Mouse (Mus musculus) liver, embryonic 12.5 days (tissue): ENCODE measurements around the gene Tbc1d8. TPM values are rescaled to one million over a fixed set of nuclear protein-coding genes. Genes with fewer than 3 reads are reported as not detected.

ENCODE experiments used
- ATAC-seq: fragments of 200-750 bp; cut with Nextera tagmentation; 2 replicates; pipeline ENCODE4 v1.8.0; 2017; ENCODE audit warnings: moderate number of reproducible peaks, mild to moderate bottlenecking, moderate library complexity
- H3K27ac ChIP-seq: fragments of 300-500 bp; sonication (generic); 2 replicates; pipeline ENCODE4 v1.5.1; 2016; ENCODE audit warnings: mild to moderate bottlenecking
- H3K27me3 ChIP-seq: fragments of 300-500 bp; sonication (generic); replicated peaks from 2 replicates; pipeline ENCODE4 v1.6.1; 2016; ENCODE audit warnings: mild to moderate bottlenecking, moderate library complexity
- H3K36me3 ChIP-seq: fragments of 300-500 bp; sonication (generic); 2 replicates; pipeline ENCODE4 v1.6.1; 2016; ENCODE audit warnings: mild to moderate bottlenecking, moderate library complexity
- H3K4me1 ChIP-seq: fragments of 300-500 bp; sonication (generic); 2 replicates; pipeline ENCODE4 v1.6.1; 2016
- H3K4me2 ChIP-seq: fragments of 300-500 bp; sonication (generic); 2 replicates; pipeline ENCODE4 v1.6.1; 2016; ENCODE audit warnings: mild to moderate bottlenecking, moderate library complexity
- H3K4me3 ChIP-seq: fragments of 300-500 bp; sonication (generic); 2 replicates; pipeline ENCODE4 v1.5.1; 2016; ENCODE audit warnings: mild to moderate bottlenecking, moderate library complexity
- H3K9ac ChIP-seq: fragments of 300-500 bp; sonication (generic); 2 replicates; pipeline ENCODE4 v1.6.1; 2016; ENCODE audit warnings: mild to moderate bottlenecking, moderate library complexity
- H3K9me3 ChIP-seq: fragments of 300-500 bp; sonication (generic); replicated peaks from 2 replicates; pipeline ENCODE4 v1.6.1; 2016; ENCODE audit warnings: mild to moderate bottlenecking, moderate library complexity
- WGBS: fragments of 180-500 bp; shearing (Covaris S2); methylation state at CpG from one replicate; pipeline ENCODE4 v1.1.7; 2016; ENCODE audit not compliant: insufficient replicate concordance; 5-methylcytosine and 5-hydroxymethylcytosine counted together
- polyA plus RNA-seq: library from polyadenylated mRNA; unstranded; fragments of >200 nt; fragmentation: Nextera tagmentation; extraction: Ambion mirVana; gene quantifications from 2 replicates; pipeline ENCODE4 v1.2.1, GENCODE M21; 2016

The Tbc1d8 gene
- polyA plus RNA-seq, 1 experiment from 2014 or later: 5.0 TPM

DNA sequence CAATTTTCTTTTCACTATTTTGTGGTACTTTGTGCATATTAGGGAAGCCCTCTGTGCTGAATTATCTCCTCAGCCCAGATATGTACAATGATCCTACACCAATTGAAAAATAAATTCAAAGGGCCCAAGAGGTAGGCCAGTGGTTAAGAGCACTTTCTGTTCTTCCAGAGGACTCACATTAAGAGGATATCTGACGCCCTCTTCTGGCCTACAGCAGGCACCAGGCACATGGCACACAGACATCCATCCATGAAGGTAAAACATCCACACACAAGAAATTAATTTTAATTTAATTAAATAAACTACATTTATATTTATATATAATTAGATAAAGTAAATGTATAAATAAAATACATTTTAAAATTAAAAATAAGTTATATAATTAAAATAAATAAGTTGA is 25.7 kb upstream of the Tbc1d8 start:
- no peak overlapping the region for H3K4me2 ChIP-seq
- H3K9me3 ChIP-seq: no peaks in the 10 kb centered on the region
- H3K36me3 ChIP-seq: no peaks in the 10 kb centered on the region
- no peak overlapping the region for H3K27ac ChIP-seq
- no peaks in the 10 kb centered on the region for H3K4me1 ChIP-seq
- H3K9ac ChIP-seq: no peak overlapping the region
- WGBS: 6% methylated on average over 1 of the region's 1 CpGs
- no peak overlapping the region for H3K4me3 ChIP-seq
- peaks cover 6% of the 10 kb centered on the region; the same call in 1 of the 2 replicates for H3K27me3 ChIP-seq
- no peak for ATAC-seq

DNA sequence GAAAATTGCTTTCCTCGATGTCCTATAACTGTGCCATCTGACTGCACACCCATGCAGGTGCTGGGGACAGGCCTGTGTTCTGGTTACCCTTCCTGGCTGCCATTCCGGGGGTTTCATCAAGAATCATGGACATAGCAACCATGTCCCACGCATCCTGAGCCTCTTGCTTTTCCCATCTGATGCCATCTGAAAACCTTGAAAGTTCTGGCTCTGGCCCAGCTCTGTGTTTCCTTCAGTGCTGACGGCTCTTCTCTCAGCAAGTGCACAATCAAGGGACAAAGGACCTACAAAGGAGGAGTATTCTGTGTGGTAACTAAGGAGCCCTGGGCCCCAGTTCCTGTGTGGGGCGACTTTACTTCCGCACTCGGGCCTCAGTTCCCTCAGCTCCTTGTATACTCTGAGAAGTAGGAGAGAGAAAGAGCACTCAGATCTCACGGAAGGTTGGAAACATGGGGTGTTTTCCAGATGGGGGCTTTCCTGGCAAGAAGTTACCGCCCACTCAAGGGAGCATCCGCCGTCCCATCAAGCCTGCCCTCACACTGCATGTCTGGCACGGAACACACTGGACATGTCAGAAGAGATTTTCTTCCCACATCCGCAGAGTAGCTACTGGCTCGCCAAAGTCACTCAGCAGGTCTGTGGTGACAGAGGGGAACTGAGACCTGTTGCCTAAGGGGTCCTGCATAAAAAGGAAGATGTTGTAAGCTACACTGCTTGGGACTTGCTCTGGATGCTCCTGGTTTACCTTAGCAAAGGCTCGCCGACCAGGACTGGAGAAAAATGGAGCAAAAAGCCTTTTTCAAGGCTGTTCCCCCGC is 24.5 kb upstream of the Tbc1d8 start:
- Histone ChIP-seq H3K9me3 (no peaks in the 10 kb centered on the region), H3K27ac (no peak overlapping the region), H3K9ac (no peak overlapping the region), H3K4me1 (no peaks in the 10 kb centered on the region), H3K4me3 (no peak overlapping the region), H3K4me2 (no peak overlapping the region), H3K36me3 (no peaks in the 10 kb centered on the region), H3K27me3 (peaks cover 6% of the 10 kb centered on the region; the same call in 1 of the 2 replicates)
- WGBS: 70% methylated on average over 17 of the region's 17 CpGs
- no peak for ATAC-seq

DNA sequence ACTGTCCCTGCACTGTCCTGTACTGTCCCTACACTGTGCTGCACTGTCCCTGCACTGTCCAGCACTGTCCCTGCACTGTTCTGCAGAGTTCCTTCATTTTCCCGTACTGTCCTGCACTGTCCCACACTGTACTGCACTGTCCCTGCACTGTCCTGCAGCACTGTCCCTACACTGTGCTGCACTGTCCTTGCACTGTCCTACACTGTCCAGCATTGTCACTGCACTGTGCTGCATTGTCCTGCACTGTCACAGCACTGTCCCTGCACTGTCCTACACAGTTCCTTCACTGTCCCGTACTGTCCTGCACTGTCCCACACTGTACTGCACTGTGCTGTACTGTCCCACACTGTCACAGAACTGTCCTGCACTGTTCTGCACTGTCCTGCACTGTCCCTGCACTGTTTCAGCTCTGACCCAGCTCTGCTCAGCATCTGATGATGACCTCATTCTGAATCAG is 21.0 kb upstream of the Tbc1d8 start:
- no peak overlapping the region for H3K4me3 ChIP-seq
- peak; percentile 55 for ATAC-seq
- H3K4me1 ChIP-seq: no peaks in the 10 kb centered on the region
- H3K36me3 ChIP-seq: no peaks in the 10 kb centered on the region
- no peak overlapping the region for H3K9ac ChIP-seq
- H3K9me3 ChIP-seq: no peaks in the 10 kb centered on the region
- H3K27me3 ChIP-seq: peaks cover 6% of the 10 kb centered on the region; the same call in 1 of the 2 replicates
- H3K4me2 ChIP-seq: no peak overlapping the region
- H3K27ac ChIP-seq: no peak overlapping the region
- WGBS: 62% methylated on average over 2 of the region's 2 CpGs

DNA sequence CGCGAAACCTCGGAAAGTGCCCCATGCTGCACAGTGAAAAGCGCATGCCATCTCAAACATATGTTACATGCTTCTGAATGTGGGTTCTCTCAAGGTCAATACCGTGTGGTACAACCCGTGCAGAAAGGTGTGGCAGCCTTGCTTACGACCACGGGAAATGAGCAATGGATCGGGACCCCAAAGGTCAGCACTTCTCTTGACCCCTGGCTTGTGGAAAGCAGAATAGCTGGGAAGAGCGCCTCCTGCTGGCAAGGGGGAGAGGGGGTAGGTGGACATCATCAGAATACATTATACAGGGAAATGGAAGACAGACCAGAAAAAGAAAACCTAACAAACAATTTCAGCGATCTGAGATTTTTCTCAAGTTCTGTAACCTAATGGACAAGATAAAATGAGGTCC is 19.2 kb upstream of the Tbc1d8 start:
- WGBS: 76% methylated on average over 11 of the region's 11 CpGs
- no peak for ATAC-seq
- peaks cover 6% of the 10 kb centered on the region; the same call in 1 of the 2 replicates for H3K27me3 ChIP-seq

DNA sequence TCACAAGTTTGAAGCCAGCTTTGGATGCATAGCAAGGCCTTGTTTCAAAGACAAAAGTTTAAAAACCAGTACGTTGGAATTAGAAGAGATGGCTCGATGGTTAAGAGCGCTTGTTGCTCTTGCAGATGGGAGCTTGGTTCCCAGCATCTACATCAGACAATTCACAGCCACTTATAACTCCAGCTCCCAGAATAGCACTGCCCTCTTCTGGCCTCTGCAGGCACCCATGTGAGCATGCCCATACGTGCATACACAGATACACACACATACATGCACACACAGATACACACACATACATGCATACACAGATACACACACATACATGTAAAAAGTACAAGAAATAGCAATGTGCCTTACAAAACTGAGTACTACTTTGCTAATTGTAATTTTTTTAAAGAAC is 18.4 kb upstream of the Tbc1d8 start:
- Histone ChIP-seq H3K9ac (no peak overlapping the region), H3K27me3 (peaks cover 6% of the 10 kb centered on the region; the same call in 1 of the 2 replicates), H3K4me2 (no peak overlapping the region), H3K4me1 (no peaks in the 10 kb centered on the region), H3K9me3 (no peaks in the 10 kb centered on the region), H3K4me3 (no peak overlapping the region), H3K36me3 (no peaks in the 10 kb centered on the region), H3K27ac (no peak overlapping the region)
- ATAC-seq: no peak
- 82% methylated on average over 4 of the region's 4 CpGs for WGBS

More for the DNA sequence above, 19.2 kb upstream of the Tbc1d8 start:
- Histone ChIP-seq H3K4me3 (no peak overlapping the region), H3K4me2 (no peak overlapping the region), H3K27ac (no peak overlapping the region), H3K36me3 (no peaks in the 10 kb centered on the region), H3K4me1 (no peaks in the 10 kb centered on the region), H3K9me3 (no peaks in the 10 kb centered on the region), H3K9ac (no peak overlapping the region)

DNA sequence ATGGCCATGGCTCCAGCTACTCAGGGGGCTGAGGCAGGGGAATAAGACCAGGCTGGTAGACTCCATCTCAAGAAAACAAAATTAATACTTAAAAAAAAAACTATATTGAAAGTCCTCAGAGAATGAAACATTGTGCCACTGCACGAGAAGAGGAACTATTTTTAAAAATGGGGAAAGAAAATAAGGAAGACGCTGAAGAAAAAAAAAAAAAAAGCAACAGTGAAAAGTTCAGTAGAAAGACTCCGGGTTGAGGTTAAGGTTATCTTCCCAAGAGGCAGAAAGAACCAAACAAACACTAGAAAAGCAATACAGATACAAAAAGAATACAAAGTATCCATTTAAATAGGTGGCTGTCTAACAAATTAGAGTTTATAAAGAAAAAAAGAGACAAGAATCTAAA is 15.1 kb upstream of the Tbc1d8 start:
- H3K27me3 ChIP-seq: no peaks in the 10 kb centered on the region
- WGBS: 23% methylated on average over 3 of the region's 3 CpGs
- no peak overlapping the region for H3K4me3 ChIP-seq
- H3K4me2 ChIP-seq: no peak overlapping the region
- no peaks in the 10 kb centered on the region for H3K9me3 ChIP-seq
- H3K36me3 ChIP-seq: no peaks in the 10 kb centered on the region
- no peak overlapping the region for H3K9ac ChIP-seq
- ATAC-seq: no peak
- no peak overlapping the region for H3K27ac ChIP-seq
- no peaks in the 10 kb centered on the region for H3K4me1 ChIP-seq

DNA sequence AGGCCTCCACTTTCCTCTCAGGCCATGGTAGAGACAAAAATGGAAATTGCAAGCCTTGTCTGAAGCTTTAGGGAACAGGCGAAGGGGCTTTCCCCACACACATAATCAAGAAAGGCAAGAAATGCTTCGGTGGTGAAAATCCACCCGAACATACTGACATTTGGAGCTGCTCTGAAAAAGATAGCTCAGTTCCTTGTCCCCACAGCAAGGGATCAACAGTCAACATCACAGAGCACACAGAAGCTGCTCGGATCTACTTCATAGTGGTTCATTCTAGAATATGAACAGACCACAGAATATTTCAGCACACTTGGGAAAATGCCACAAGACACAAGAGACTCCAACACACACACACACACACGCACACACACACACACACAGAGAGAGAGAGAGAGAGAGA is 14.6 kb upstream of the Tbc1d8 start:
- ATAC-seq: no peak
- 41% methylated on average over 4 of the region's 5 CpGs for WGBS

DNA sequence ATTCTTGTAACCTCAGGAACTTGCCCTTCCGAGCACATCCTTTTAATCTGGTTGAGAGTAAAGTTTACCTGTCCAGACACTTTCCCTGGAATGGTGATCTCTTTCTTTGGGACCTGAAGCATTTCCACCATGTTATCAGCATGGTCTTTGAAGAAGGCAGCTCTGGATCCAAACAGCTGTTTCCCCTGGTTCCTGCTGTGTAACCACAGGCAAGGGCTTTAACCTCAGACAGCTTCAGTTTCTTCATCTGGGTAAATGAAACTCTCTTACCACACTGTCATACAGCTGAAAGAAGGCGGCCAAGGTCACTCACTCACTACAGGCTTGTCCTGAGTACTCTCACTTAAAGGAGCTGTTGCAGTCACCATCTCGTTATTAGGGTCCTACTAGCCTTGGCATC is 8.8 kb upstream of the Tbc1d8 start:
- no peaks in the 10 kb centered on the region for H3K36me3 ChIP-seq
- H3K4me2 ChIP-seq: no peak overlapping the region
- H3K4me3 ChIP-seq: no peak overlapping the region
- no peak overlapping the region for H3K9ac ChIP-seq
- H3K9me3 ChIP-seq: no peaks in the 10 kb centered on the region
- WGBS: 44% methylated on average over 3 of the region's 3 CpGs
- no peaks in the 10 kb centered on the region for H3K27me3 ChIP-seq
- H3K4me1 ChIP-seq: peaks cover 11% of the 10 kb centered on the region
- no peak for ATAC-seq
- no peak overlapping the region for H3K27ac ChIP-seq

More for the DNA sequence above, 14.6 kb upstream of the Tbc1d8 start:
- Histone ChIP-seq H3K36me3 (no peaks in the 10 kb centered on the region), H3K27ac (0 out of 2 replicates have a peak overlapping the region, but pooled peaks have one; percentile 1), H3K4me2 (no peak overlapping the region), H3K27me3 (no peaks in the 10 kb centered on the region), H3K4me3 (no peak overlapping the region), H3K4me1 (no peaks in the 10 kb centered on the region), H3K9ac (no peak overlapping the region), H3K9me3 (no peaks in the 10 kb centered on the region)

DNA sequence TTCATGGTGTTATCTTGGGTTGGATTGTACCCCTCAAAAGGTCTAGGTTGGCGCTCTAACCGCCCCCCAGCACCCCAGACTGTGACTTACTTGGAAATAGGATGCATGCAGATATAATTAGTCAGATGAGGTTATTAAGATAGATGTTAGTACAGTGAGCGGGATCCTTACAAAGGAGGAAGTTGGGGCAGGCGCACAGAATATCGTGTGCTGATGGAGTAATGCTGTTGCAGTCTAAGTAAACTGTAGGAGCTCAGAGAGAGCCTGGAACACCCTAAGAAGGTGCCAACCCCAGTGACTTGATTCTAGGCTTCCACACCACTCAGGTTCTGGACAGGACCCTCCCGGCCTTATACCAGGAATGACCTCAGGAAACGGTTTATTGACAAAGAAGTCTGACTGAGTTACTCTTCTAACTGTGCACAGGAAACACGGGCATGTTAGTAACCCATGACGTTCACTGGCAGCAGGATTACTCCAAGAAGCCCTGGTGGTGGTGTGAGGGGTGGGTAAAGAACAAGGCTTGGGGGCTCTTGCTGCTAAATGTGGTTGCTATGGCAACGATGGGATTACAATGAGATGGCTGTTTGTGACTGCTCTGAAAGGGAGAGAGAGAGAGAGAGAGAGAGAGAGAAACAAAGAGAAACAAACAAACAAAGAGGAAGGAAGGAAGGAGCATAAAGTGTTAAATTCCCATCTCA is 3.7 kb upstream of the Tbc1d8 start:
- no peaks in the 10 kb centered on the region for H3K9me3 ChIP-seq
- WGBS: 41% methylated on average over 10 of the region's 10 CpGs
- no peak overlapping the region for H3K27ac ChIP-seq
- no peaks in the 10 kb centered on the region for H3K27me3 ChIP-seq
- H3K36me3 ChIP-seq: no peaks in the 10 kb centered on the region
- H3K4me1 ChIP-seq: peaks cover 40% of the 10 kb centered on the region
- no peak for ATAC-seq
- H3K4me2 ChIP-seq: peak overlapping the region; percentile 11; the same call in 1 of the 2 replicates
- no peak overlapping the region for H3K4me3 ChIP-seq
- H3K9ac ChIP-seq: no peak overlapping the region

DNA sequence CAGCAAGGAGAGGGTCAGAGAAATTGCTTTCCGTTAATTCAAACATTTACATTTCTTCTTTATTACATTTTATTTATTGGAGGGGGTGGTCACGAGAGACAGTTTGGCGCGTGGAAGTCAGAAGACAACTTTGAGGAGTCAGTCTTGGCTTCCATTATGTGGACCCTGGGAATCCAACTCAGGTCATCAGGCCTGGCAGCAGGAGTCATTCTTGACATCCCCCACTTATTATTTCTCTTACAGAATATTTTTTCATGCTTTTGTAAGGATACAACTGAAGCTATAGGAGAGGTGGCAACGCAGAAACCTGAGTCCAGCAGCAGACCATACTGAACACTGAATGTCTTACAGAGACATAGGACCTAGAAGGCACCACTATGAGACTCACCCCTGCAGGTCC is 699 bp upstream of the Tbc1d8 start:
- Histone ChIP-seq H3K27ac (no peak overlapping the region), H3K4me3 (no peak overlapping the region)

DNA sequence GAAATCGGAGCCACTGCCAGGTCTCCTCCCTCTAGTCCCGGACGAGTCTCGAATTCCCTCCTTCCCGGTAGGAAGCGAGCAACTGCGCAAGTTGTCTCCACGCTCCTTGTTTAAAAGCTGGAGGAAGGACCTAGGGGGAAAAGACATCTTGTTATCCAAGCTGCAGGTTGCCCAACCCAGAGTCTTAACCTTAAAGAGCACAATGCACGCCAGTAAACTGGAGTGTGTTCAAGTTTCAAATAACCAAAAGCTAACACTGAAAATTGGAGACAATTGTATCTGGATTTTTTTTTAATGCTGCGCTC is 293 bp upstream of the Tbc1d8 start:
- Histone ChIP-seq H3K27ac (peak overlapping the region; percentile 67), H3K4me1 (peaks cover 49% of the 10 kb centered on the region), H3K4me3 (peak overlapping the region; percentile 80), H3K27me3 (no peaks in the 10 kb centered on the region), H3K9me3 (0 out of 2 replicates have a peak, but pooled peaks cover 3% of the 10 kb centered on the region), H3K9ac (peak overlapping the region; percentile 83), H3K4me2 (peak overlapping the region; percentile 92), H3K36me3 (peaks cover 3% of the 10 kb centered on the region; the same call in 1 of the 2 replicates)
- ATAC-seq: peak; percentile 30
- 7% methylated on average over 10 of the region's 10 CpGs for WGBS

More for the DNA sequence above, 699 bp upstream of the Tbc1d8 start:
- no peak for ATAC-seq
- H3K9ac ChIP-seq: peak overlapping the region; percentile 83; the same call in 1 of the 2 replicates
- peaks cover 49% of the 10 kb centered on the region for H3K4me1 ChIP-seq
- peaks cover 3% of the 10 kb centered on the region; the same call in 1 of the 2 replicates for H3K36me3 ChIP-seq
- H3K9me3 ChIP-seq: 0 out of 2 replicates have a peak, but pooled peaks cover 3% of the 10 kb centered on the region
- 72% methylated on average over 5 of the region's 5 CpGs for WGBS
- no peaks in the 10 kb centered on the region for H3K27me3 ChIP-seq
- H3K4me2 ChIP-seq: peak overlapping the region; percentile 92

DNA sequence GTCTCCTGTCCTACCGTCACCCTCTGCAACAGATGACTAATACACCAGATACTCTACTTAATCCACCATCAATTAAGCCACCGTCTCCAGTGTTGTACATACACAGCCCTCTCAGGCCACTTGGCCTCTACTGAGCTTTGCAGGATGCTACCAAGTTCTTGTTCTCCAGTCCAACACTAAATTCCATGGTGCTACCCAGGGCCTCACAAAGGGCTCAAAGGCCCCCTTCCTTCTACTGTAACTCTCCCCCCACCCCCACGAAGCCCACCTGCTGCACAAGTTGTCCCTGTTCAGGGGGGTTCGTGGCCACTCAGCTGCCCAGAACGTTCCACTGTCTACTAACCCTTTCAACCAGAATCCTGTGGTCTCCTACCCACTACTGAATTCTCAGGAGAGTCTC is 1.5 kb downstream of the Tbc1d8 start:
- ATAC-seq: no peak

More for the DNA sequence above, 1.5 kb downstream of the Tbc1d8 start:
- 56% methylated on average over 5 of the region's 5 CpGs for WGBS
- Histone ChIP-seq H3K4me3 (peak overlapping the region; percentile 80), H3K9me3 (0 out of 2 replicates have a peak, but pooled peaks cover 3% of the 10 kb centered on the region), H3K27me3 (no peaks in the 10 kb centered on the region), H3K9ac (no peak overlapping the region), H3K4me1 (peaks cover 45% of the 10 kb centered on the region), H3K4me2 (peak overlapping the region; percentile 92), H3K36me3 (peaks cover 3% of the 10 kb centered on the region; the same call in 1 of the 2 replicates), H3K27ac (no peak overlapping the region)
